Mouse (Mus musculus) central nervous system, embryonic 18 days (tissue): ENCODE data around the gene Zfp410. TPM values are rescaled to one million over a fixed set of nuclear protein-coding genes. Genes with fewer than 3 reads are reported as not detected.

Source experiments
- polyA plus RNA-seq: library from polyadenylated mRNA; depleted of rRNA; stranded (reverse); fragments of >200 nt; gene quantifications from 2 replicates; pipeline ENCODE4 v1.2.3, GENCODE M21; 2012; rRNA removed

Gene Zfp410
- polyA plus RNA-seq = 53.0 and 54.0 TPM in 2 replicates

DNA sequence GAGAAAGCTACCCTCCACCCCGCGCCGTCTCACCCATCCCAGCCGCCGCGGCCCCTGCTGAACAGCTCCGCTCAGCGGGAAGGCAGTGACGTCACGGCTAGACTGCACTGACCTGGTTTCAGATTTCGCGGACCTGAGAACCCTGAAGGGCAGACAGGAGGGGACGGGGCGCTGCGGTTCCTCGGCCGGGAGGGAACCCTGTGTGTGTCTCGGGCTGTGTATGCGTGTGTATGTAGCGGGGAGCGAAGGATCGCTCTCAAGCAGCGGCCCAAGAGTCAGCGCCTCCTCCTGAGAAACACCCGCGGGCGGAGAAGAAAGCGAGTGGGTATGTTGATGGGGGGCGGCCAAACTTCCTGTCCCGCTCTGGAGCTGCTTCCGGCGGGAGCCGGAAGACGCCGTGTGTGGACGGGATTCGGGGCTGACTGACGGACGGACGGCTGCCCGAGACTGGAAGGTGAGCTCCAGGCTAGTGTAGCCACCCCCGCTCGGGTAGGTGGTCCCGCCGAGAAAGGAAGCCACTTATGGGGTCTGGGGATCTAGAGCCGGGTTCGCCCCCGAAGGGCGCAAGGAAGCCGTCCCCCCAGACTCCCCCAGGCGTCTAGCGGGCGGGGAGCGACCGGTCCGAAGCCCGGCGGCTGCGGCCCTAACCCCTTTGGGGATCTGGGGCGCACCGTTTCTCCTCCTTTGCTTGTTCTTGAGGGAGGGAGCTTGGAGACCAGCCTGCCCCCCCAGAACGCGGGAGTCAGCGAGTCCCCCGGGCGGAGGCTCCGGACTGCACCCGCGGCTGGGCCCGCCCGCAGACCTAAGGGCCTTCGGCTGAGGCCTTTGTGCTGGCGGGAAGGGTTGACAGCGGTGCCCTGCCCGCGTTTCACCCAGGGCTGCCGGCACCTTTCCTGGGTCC is at the start of gene Zfp410:
Zfp410 (plus strand) TSS at position 132 of the 901 bp plus-strand sequence.

DNA sequence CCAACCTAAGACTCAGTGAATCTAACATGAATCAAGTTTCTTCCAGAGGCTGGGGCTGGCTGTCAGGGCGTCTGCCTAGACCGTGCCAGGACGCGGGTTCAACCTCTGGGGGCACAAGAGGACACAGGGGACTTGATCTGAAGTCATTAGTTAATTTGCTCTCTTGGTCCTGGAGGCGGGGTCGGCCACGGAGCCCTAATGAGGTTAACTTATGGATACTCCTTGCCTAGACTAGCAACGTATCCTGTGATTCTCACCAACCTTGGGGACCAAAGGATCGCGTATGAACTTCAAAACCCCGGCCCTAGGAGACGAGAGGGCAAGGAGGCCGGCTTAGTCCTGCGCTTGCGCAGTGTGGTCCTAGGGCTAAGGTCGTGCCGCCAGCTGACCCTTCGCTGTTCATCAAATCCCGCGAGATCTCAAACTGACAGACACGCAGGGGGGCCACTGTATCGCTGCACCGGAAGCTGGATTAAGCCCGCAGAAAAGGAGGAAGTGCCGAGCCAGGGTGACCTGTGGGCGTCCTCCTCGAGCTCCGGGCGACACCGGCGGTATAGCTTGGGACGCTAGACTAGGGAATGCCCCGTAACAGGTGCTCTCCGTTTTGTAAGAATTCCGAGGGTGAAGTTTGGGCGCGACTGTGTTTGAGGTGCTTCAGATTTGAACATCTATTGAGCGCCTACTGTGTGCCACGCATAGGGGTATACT is 31.6 kb upstream of the Zfp410 start, which contains the start of gene Ptgr2:
Ptgr2 (plus strand) TSS at position 348 of the 708 bp plus-strand sequence.

DNA sequence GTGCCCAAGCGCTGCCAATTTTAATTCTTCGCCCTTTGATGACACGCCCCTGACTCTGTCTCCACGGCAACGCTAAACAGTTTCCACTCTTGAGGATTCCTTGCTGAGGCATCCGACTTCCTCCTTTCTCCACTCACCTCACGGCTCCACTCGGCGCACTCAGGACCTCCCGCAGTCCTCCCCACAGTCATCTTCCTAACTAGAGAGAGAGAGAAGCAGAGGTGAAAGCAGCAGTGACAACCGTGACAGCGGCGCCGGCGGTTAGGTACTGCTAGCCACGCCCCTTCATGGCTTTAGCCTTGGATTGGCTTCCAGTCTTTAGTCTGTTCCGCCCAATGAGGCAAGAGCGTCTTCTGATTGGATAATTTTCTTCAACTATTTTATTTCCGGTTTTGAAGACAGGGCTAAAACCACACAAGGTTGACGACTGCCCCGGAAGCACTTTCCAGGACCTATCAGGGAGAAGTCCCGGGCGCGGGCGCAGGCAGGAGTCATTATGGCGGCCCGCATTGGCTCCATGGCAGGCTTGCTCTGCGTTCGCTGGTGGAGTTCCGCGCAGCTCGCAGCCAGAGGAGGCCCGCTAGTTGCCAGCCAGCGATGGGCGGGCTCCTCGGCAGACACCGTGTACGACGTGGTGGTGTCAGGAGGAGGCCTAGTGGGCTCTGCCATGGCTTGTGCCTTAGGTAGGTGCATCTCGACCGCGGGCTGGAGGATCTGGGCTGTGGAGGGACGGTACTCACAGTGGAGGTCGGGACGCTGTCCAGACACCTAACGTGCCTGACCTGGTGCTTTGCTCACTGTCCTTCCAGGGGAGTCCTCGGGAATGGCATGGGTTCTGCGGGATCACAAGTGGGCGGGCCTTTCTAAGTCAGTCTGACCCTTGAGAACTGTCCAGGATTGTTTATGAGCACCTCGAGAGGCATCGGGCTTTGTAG is 45.2 kb downstream of the Zfp410 start, which contains the start of the genes Coq6 and Fam161b:
Coq6 (plus strand) TSS at position 103 of the 935 bp plus-strand sequence.
Fam161b (minus strand) TSS at position 279 of the 935 bp plus-strand sequence.

Other genes starting within 250 kb of the Zfp410 start
- gene Acot5, start 247.5 kb upstream of the Zfp410 start, polyA plus RNA-seq = 0.41 and 0.44 TPM in 2 replicates
- gene Acot6, start 216.2 kb upstream of the Zfp410 start, polyA plus RNA-seq = 3.6 and 4.2 TPM in 2 replicates
- gene Dnal1, start 202.5 kb upstream of the Zfp410 start, polyA plus RNA-seq = 20.1 and 23.3 TPM in 2 replicates
- 6.6 and 7.2 TPM in 2 replicates for gene Pnma1, start 168.4 kb upstream of the Zfp410 start, polyA plus RNA-seq
- 5.2 and 5.3 TPM in 2 replicates for gene Elmsan1, start 98.0 kb upstream of the Zfp410 start, polyA plus RNA-seq
- 11.2 and 12.2 TPM in 2 replicates for gene Ptgr2, start 31.6 kb upstream of the Zfp410 start, polyA plus RNA-seq
- 45.1 and 45.4 TPM in 2 replicates for gene Coq6, start 44.8 kb downstream of the Zfp410 start, polyA plus RNA-seq
- gene Fam161b, start 45.0 kb downstream of the Zfp410 start, polyA plus RNA-seq = 18.1 and 19.9 TPM in 2 replicates
- gene Entpd5, start 92.2 kb downstream of the Zfp410 start, polyA plus RNA-seq = 9.4 and 12.0 TPM in 2 replicates
- 5.9 and 6.2 TPM in 2 replicates for gene Bbof1, start 92.2 kb downstream of the Zfp410 start, polyA plus RNA-seq
- 15.4 and 16.8 TPM in 2 replicates for gene Rnf113a2, start 100.3 kb downstream of the Zfp410 start, polyA plus RNA-seq
- 21.0 and 22.3 TPM in 2 replicates for gene Aldh6a1, start 134.2 kb downstream of the Zfp410 start, polyA plus RNA-seq
- gene Lin52, start 134.6 kb downstream of the Zfp410 start, polyA plus RNA-seq = 21.8 and 23.9 TPM in 2 replicates